Mouse (Mus musculus) hematopoietic stem cell, adult 5-6 weeks (primary cell): ENCODE data around the gene Sgms1. TPM values are rescaled to one million over a fixed set of nuclear protein-coding genes. Genes with fewer than 3 reads are reported as not detected.

Source experiments
- ATAC-seq, 2 experiments: fragments of 125-278 bp in 1 of 2; replicated peaks in 1 of 2; 2 replicates each; pipeline ENCODE4 v1.8.0; 2016 to 2017; ENCODE audit warnings: inconsistent platforms in 2 of 2, mild to moderate bottlenecking in 2 of 2, moderate number of reproducible peaks in 2 of 2, low read depth in 1 of 2, moderate TSS enrichment in 1 of 2; ENCODE audit not compliant: low FRiP score in 2 of 2, poor library complexity in 2 of 2, severe bottlenecking in 2 of 2, insufficient read depth in 1 of 2, low TSS enrichment in 1 of 2
- total RNA-seq: library from RNA; stranded (forward); fragments of 172-1452, 232-1000 nt; gene quantifications from 2 replicates; pipeline ENCODE4 v1.2.3, GENCODE M21; 2017

Gene Sgms1
- total RNA-seq, 1 experiment from 2014 or later = 79.2 TPM

- ATAC-seq = no peak
Measured at GRCm38 (mm10) chr19:32343937-32344737, 45.4 kb downstream of the Sgms1 start.

- no peak for ATAC-seq
Measured at GRCm38 (mm10) chr19:32342436-32342835, 47.1 kb downstream of the Sgms1 start.

GRCm38 (mm10) chr19:32341091-32341490 lies 48.4 kb downstream of the Sgms1 start:
- no peak for ATAC-seq

- ATAC-seq = no peak
Measured at GRCm38 (mm10) chr19:32340168-32340567, 49.3 kb downstream of the Sgms1 start.

GRCm38 (mm10) chr19:32337708-32338107 lies 51.8 kb downstream of the Sgms1 start:
- ATAC-seq = no peak

- no peak for ATAC-seq
Measured at GRCm38 (mm10) chr19:32334751-32335150, 54.8 kb downstream of the Sgms1 start.

- no peak for ATAC-seq
Measured at GRCm38 (mm10) chr19:32333544-32333943, 56.0 kb downstream of the Sgms1 start.

- ATAC-seq = no peak
Measured at GRCm38 (mm10) chr19:32332779-32333460, 56.6 kb downstream of the Sgms1 start.

- peak; percentile 38 to 69; a peak in 3 of 4 replicates for ATAC-seq
Measured at GRCm38 (mm10) chr19:32330231-32330630, 59.3 kb downstream of the Sgms1 start.

- ATAC-seq = no peak
Measured at GRCm38 (mm10) chr19:32329511-32329910, 60.0 kb downstream of the Sgms1 start.

GRCm38 (mm10) chr19:32328089-32328828 lies 61.3 kb downstream of the Sgms1 start:
- peak; percentile 38 to 42; a peak in 2 of 4 replicates for ATAC-seq

- no peak for ATAC-seq
Measured at GRCm38 (mm10) chr19:32326621-32327021, 62.9 kb downstream of the Sgms1 start.

- ATAC-seq = no peak
Measured at GRCm38 (mm10) chr19:32326156-32326555, 63.4 kb downstream of the Sgms1 start.

GRCm38 (mm10) chr19:32325100-32325768 lies 64.3 kb downstream of the Sgms1 start:
- peak in 1 of 2 experiments; percentile 41; a peak in 1 of 4 replicates for ATAC-seq

GRCm38 (mm10) chr19:32324550-32324949 lies 65.0 kb downstream of the Sgms1 start:
- ATAC-seq = no peak

- no peak for ATAC-seq
Measured at GRCm38 (mm10) chr19:32323070-32323469, 66.4 kb downstream of the Sgms1 start.

- ATAC-seq = peak in 1 of 2 experiments; percentile 21; a peak in 1 of 4 replicates
Measured at GRCm38 (mm10) chr19:32322429-32323035, 67.0 kb downstream of the Sgms1 start.
